Mouse (Mus musculus): ENCODE measurements around the gene Sirt6. TPM values are rescaled to one million over a fixed set of nuclear protein-coding genes. Genes with fewer than 3 reads are reported as not detected.

Gene Sirt6
- total RNA-seq, 1 experiment = 14.5 TPM

GRCm38 (mm10) chr10:81619976-81620375 lies 7.6 kb downstream of the Sirt6 start:
- Histone ChIP-seq H3K36me3 (ENCODE audit: control insufficient read depth, insufficient read depth, low read length, poor library complexity, severe bottlenecking) (peaks cover 10% of the 10 kb centered on the region; the same call in 1 of the 2 replicates), H3K9ac (ENCODE audit: insufficient read depth, low read depth, low read length, poor library complexity, severe bottlenecking) (no peak overlapping the region), H3K4me1 (ENCODE audit: control insufficient read depth in 2 of 2, insufficient read depth in 2 of 2, low read length in 2 of 2, poor library complexity in 1 of 2) (peaks cover 12 to 35% of the 10 kb centered on the region in 2 experiments), H3K27ac (ENCODE audit: insufficient read depth, low read depth, low read length, poor library complexity, severe bottlenecking) (no peak overlapping the region), H3K4me3 (ENCODE audit: insufficient read depth in 1 of 2, low read depth in 1 of 2, low read length in 2 of 2, poor library complexity in 1 of 2, severe bottlenecking in 1 of 2) (no peak overlapping the region), H3K9me3 (ENCODE audit: control insufficient read depth, insufficient read depth, low read depth, low read length) (no peaks in the 10 kb centered on the region)
- in situ Hi-C loops (cut with MboI; ENCODE audit: low sequenced_read_pairs in 2 of 2, unreplicated experiment in 2 of 2) = no loop called here
- TF ChIP-seq HCFC1 (IDR thresholded peaks at IDR 0.05; ENCODE audit: borderline replicate concordance, insufficient read depth, low read length) (no peak), ZC3H11A (IDR thresholded peaks at IDR 0.05; ENCODE audit: borderline replicate concordance, low read depth, low read length) (no peak)
- DNase-seq (ENCODE audit: low read depth, low spot score) = no peak

DNA sequence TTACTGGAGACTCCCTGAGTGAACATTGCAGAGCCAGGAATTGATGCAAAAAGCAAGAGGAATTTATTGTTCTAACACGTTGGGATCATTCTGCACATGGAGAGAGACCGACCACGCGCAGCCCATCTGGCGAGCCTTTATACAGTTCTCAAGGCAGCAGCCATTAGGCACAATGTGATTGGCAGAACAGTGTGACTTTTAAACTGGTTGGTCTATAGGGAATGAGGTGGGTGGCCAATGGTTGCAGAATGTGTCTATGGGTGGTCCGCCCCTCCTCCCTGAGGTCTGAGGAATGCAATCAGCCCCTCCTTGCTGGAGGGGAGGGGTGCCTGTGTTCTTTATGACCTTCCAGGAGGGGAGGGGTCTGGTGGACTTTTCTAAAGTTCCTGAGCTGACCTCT lies 12.1 kb downstream of the Sirt6 start:
- Histone ChIP-seq H3K27ac (ENCODE audit: insufficient read depth, low read depth, low read length, poor library complexity, severe bottlenecking) (no peak overlapping the region), H3K4me1 (ENCODE audit: control insufficient read depth in 2 of 2, insufficient read depth in 2 of 2, low read length in 2 of 2, poor library complexity in 1 of 2) (peaks cover 7 to 31% of the 10 kb centered on the region in 2 experiments), H3K36me3 (ENCODE audit: control insufficient read depth, insufficient read depth, low read length, poor library complexity, severe bottlenecking) (no peaks in the 10 kb centered on the region), H3K9me3 (ENCODE audit: control insufficient read depth, insufficient read depth, low read depth, low read length) (no peaks in the 10 kb centered on the region), H3K9ac (ENCODE audit: insufficient read depth, low read depth, low read length, poor library complexity, severe bottlenecking) (peak overlapping the region; percentile 18; the same call in 1 of the 2 replicates), H3K4me3 (ENCODE audit: insufficient read depth in 1 of 2, low read depth in 1 of 2, low read length in 2 of 2, poor library complexity in 1 of 2, severe bottlenecking in 1 of 2) (peak overlapping the region; percentile 18 to 20; a peak in 2 of 4 replicates)
- in situ Hi-C loops (cut with MboI; ENCODE audit: low sequenced_read_pairs in 2 of 2, unreplicated experiment in 2 of 2) = no loop called here
- DNase-seq (ENCODE audit: low read depth, low spot score) = peak; percentile 67
- TF ChIP-seq HCFC1 (IDR thresholded peaks at IDR 0.05; ENCODE audit: borderline replicate concordance, insufficient read depth, low read length) (no peak), ZNF384 (IDR thresholded peaks at IDR 0.05; ENCODE audit: low read depth, low read length) (no peak), MAFK (IDR thresholded peaks at IDR 0.05; ENCODE audit: insufficient read depth, low read depth, low read length) (no peak), ZC3H11A (IDR thresholded peaks at IDR 0.05; ENCODE audit: borderline replicate concordance, low read depth, low read length) (no peak), CHD2 (IDR thresholded peaks at IDR 0.05; ENCODE audit: low read depth, low read length) (no peak)

- in situ Hi-C loops (cut with MboI; ENCODE audit: low sequenced_read_pairs in 2 of 2, unreplicated experiment in 2 of 2) = no loop called here
- peak overlapping the region; percentile 41; the same call in 1 of the 2 replicates for H3K9ac ChIP-seq (ENCODE audit: insufficient read depth, low read depth, low read length, poor library complexity, severe bottlenecking)
- H3K4me1 ChIP-seq (ENCODE audit: control insufficient read depth in 2 of 2, insufficient read depth in 2 of 2, low read length in 2 of 2, poor library complexity in 1 of 2) = peaks cover 7 to 30% of the 10 kb centered on the region in 2 experiments
- H3K4me3 ChIP-seq (ENCODE audit: insufficient read depth in 1 of 2, low read depth in 1 of 2, low read length in 2 of 2, poor library complexity in 1 of 2, severe bottlenecking in 1 of 2) = no peak overlapping the region
- TF ChIP-seq HCFC1 (IDR thresholded peaks at IDR 0.05; ENCODE audit: borderline replicate concordance, insufficient read depth, low read length) = no peak
- TF ChIP-seq MAFK (IDR thresholded peaks at IDR 0.05; ENCODE audit: insufficient read depth, low read depth, low read length) = peak; percentile 77
- peaks cover 3% of the 10 kb centered on the region; the same call in 1 of the 2 replicates for H3K36me3 ChIP-seq (ENCODE audit: control insufficient read depth, insufficient read depth, low read length, poor library complexity, severe bottlenecking)
- no peak overlapping the region for H3K27ac ChIP-seq (ENCODE audit: insufficient read depth, low read depth, low read length, poor library complexity, severe bottlenecking)
- no peak for DNase-seq (ENCODE audit: low read depth, low spot score)
- no peaks in the 10 kb centered on the region for H3K9me3 ChIP-seq (ENCODE audit: control insufficient read depth, insufficient read depth, low read depth, low read length)
Measured at GRCm38 (mm10) chr10:81612779-81613178, 14.8 kb downstream of the Sirt6 start.

DNA sequence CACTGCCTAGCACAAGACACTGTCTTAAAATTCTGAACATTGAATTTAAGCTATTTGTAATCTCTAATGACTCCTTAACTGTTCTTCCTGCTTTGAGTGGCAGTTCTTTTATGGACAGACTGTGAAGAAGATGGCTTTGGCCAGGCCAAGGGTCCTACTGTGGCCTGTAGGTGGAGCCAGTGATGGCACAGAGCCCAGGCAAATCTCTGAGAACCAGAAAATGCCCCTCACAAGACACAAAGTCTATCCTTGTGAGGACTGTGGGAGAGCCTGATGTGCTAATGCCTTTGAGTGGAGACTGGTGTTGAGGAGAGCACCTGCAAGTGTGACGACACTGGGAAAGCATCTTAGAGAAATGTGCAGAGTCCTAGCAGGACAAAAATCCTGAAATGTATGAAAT lies 19.3 kb downstream of the Sirt6 start:
- peaks cover 4% of the 10 kb centered on the region; the same call in 1 of the 2 replicates for H3K36me3 ChIP-seq (ENCODE audit: control insufficient read depth, insufficient read depth, low read length, poor library complexity, severe bottlenecking)
- in situ Hi-C loops (cut with MboI; ENCODE audit: low sequenced_read_pairs in 2 of 2, unreplicated experiment in 2 of 2) = no loop called here
- H3K4me1 ChIP-seq (ENCODE audit: control insufficient read depth in 2 of 2, insufficient read depth in 2 of 2, low read length in 2 of 2, poor library complexity in 1 of 2) = peaks cover 0 to 16% of the 10 kb centered on the region in 2 experiments; a peak in 1 of 4 replicates

More for the DNA sequence above, 19.3 kb downstream of the Sirt6 start:
- TF ChIP-seq HCFC1 (IDR thresholded peaks at IDR 0.05; ENCODE audit: borderline replicate concordance, insufficient read depth, low read length) (no peak), MAFK (IDR thresholded peaks at IDR 0.05; ENCODE audit: insufficient read depth, low read depth, low read length) (no peak), ZNF384 (IDR thresholded peaks at IDR 0.05; ENCODE audit: low read depth, low read length) (no peak), CHD2 (IDR thresholded peaks at IDR 0.05; ENCODE audit: low read depth, low read length) (no peak), ZC3H11A (IDR thresholded peaks at IDR 0.05; ENCODE audit: borderline replicate concordance, low read depth, low read length) (no peak)
- Histone ChIP-seq H3K27ac (ENCODE audit: insufficient read depth, low read depth, low read length, poor library complexity, severe bottlenecking) (no peak overlapping the region), H3K4me3 (ENCODE audit: insufficient read depth in 1 of 2, low read depth in 1 of 2, low read length in 2 of 2, poor library complexity in 1 of 2, severe bottlenecking in 1 of 2) (no peak overlapping the region), H3K9ac (ENCODE audit: insufficient read depth, low read depth, low read length, poor library complexity, severe bottlenecking) (no peak overlapping the region), H3K9me3 (ENCODE audit: control insufficient read depth, insufficient read depth, low read depth, low read length) (no peaks in the 10 kb centered on the region)
- no peak for DNase-seq (ENCODE audit: low read depth, low spot score)
